Mouse (Mus musculus) fibroblast of lung, adult 2 months (primary cell): ENCODE data around the gene Cenpk.
"Not testable (repeated sequence)": the region's sequence is repeated elsewhere in the genome, so short reads cannot be mapped to it uniquely, and the experiment has no call there.

ENCODE experiments used
- DNase-seq: peaks from one replicate; pipeline ENCODE4 v3.0.0-alpha.2; 2011; ENCODE audit warnings: low read depth

Gene Cenpk

GRCm38 (mm10) chr13:104228384-104229066, at the start of gene Cenpk, which contains the start of gene Ppwd1:
TSS of gene Cenpk (plus strand) at chr13:104228611.
TSS of gene Ppwd1 (minus strand) at chr13:104228843.
- peak; percentile 88 for DNase-seq

GRCm38 (mm10) chr13:104178650-104179121, 49.7 kb upstream of the Cenpk start, which contains the start of gene Trim23:
TSS of gene Trim23 (plus strand) at chr13:104178797.
- peak; percentile 96 for DNase-seq

GRCm38 (mm10) chr13:104179176-104179888, 49.1 kb upstream of the Cenpk start:
- no peak for DNase-seq

GRCm38 (mm10) chr13:104187357-104187756, 41.1 kb upstream of the Cenpk start:
- no peak for DNase-seq

- not testable (repeated sequence) for DNase-seq
Observed at GRCm38 (mm10) chr13:104195891-104196290, 32.5 kb upstream of the Cenpk start.

GRCm38 (mm10) chr13:104204313-104204712, 24.1 kb upstream of the Cenpk start:
- DNase-seq: no peak

GRCm38 (mm10) chr13:104227478-104227877, 933 bp upstream of the Cenpk start:
- no peak for DNase-seq

- no peak for DNase-seq
Observed at GRCm38 (mm10) chr13:104229181-104229580, 770 bp downstream of the Cenpk start.

- no peak for DNase-seq
Observed at GRCm38 (mm10) chr13:104258997-104259396, 30.6 kb downstream of the Cenpk start.

GRCm38 (mm10) chr13:104285031-104285431, 56.6 kb downstream of the Cenpk start:
- DNase-seq: peak; percentile 27

- peak; percentile 12 for DNase-seq
Observed at GRCm38 (mm10) chr13:104285737-104286311, 57.4 kb downstream of the Cenpk start.

GRCm38 (mm10) chr13:104286336-104286735, 57.9 kb downstream of the Cenpk start:
- DNase-seq: peak; percentile 9

- peak; percentile 85 for DNase-seq
Observed at GRCm38 (mm10) chr13:104286897-104287309, 58.5 kb downstream of the Cenpk start.

- peak; percentile 33 for DNase-seq
Observed at GRCm38 (mm10) chr13:104287366-104288225, 59.2 kb downstream of the Cenpk start, which contains the start of gene Adamts6. TSS of gene Adamts6 (plus strand) at chr13:104287835.

GRCm38 (mm10) chr13:104288226-104288859, 59.9 kb downstream of the Cenpk start:
- peak; percentile 83 for DNase-seq

- no peak for DNase-seq
Observed at GRCm38 (mm10) chr13:104289176-104289575, 60.8 kb downstream of the Cenpk start.

- no peak for DNase-seq
Observed at GRCm38 (mm10) chr13:104295472-104295871, 67.1 kb downstream of the Cenpk start.
